Mouse (Mus musculus) CH12.LX (cell line): ENCODE results near the gene Fchsd2. TPM values are rescaled to one million over a fixed set of nuclear protein-coding genes. Genes with fewer than 3 reads are reported as not detected.

Source experiments
- DNase-seq: peaks from one replicate; pipeline ENCODE4 v3.0.0-alpha.2; 2013; ENCODE audit errors: extremely low read depth
- H3K27ac ChIP-seq: 2 replicates; pipeline ENCODE4 v1.5.1; 2012; ENCODE audit warnings: low read depth, mild to moderate bottlenecking, control low read depth, moderate library complexity; ENCODE audit not compliant: insufficient read depth
- H3K27me3 ChIP-seq: replicated peaks from 2 replicates; pipeline ENCODE3; 2012; ENCODE audit warnings: inconsistent platforms
- H3K36me3 ChIP-seq, 2 experiments: replicated peaks in 1 of 2; 2 replicates each; pipeline versions ENCODE3 to v1.6.1; 2012; ENCODE audit warnings: inconsistent platforms in 1 of 2, low read length in 1 of 2, mild to moderate bottlenecking in 1 of 2, mixed read lengths in 1 of 2, moderate library complexity in 1 of 2; ENCODE audit not compliant: control insufficient read depth in 1 of 2, insufficient read depth in 1 of 2
- H3K4me1 ChIP-seq, 2 experiments: 2 replicates each; pipeline ENCODE4 v1.6.1; 2012; ENCODE audit warnings: inconsistent platforms in 1 of 2, moderate library complexity in 1 of 2; ENCODE audit not compliant: insufficient read depth in 2 of 2, control insufficient read depth in 1 of 2
- H3K4me2 ChIP-seq: 2 replicates; pipeline ENCODE4 v1.6.1; 2012; ENCODE audit warnings: low read depth, mild to moderate bottlenecking, control low read depth; ENCODE audit not compliant: poor library complexity, insufficient read depth, severe bottlenecking
- H3K4me3 ChIP-seq, 3 experiments: fragments of 150-350 bp in 1 of 3; sonication (generic) in 1 of 3; replicated peaks in 1 of 3; 2 replicates each; pipeline versions ENCODE3 to v1.5.1; 2011 to 2012; ENCODE audit warnings: low read depth in 2 of 3, low read length in 2 of 3, mild to moderate bottlenecking in 2 of 3, moderate library complexity in 2 of 3, control low read depth in 1 of 3, improper control_type of control experiment in 1 of 3, inconsistent platforms in 1 of 3, mixed read lengths in 1 of 3; ENCODE audit not compliant: poor library complexity in 1 of 3
- H3K79me2 ChIP-seq: replicated peaks from 2 replicates; pipeline ENCODE4 v1.6.1; 2012; ENCODE audit warnings: mild to moderate bottlenecking, moderate library complexity; ENCODE audit not compliant: control insufficient read depth, poor library complexity, insufficient read depth, severe bottlenecking; ENCODE audit errors: extremely low read depth
- H3K9ac ChIP-seq: 2 replicates; pipeline ENCODE4 v1.6.1; 2012; ENCODE audit warnings: low read depth, mild to moderate bottlenecking, control low read depth, moderate library complexity; ENCODE audit not compliant: insufficient read depth
- H3K9me3 ChIP-seq: replicated peaks from 2 replicates; pipeline ENCODE3; 2012; ENCODE audit warnings: low read length, inconsistent platforms, mixed read lengths
- BHLHE40 ChIP-seq: IDR thresholded peaks from 2 replicates; pipeline ENCODE4 v1.6.1; 2011; ENCODE audit warnings: mild to moderate bottlenecking, low read depth, low read length, improper control_type of control experiment
- CHD1 ChIP-seq: IDR thresholded peaks from 2 replicates; pipeline ENCODE4 v1.6.1; 2012; ENCODE audit warnings: low read depth, low read length, improper control_type of control experiment, inconsistent platforms
- CHD2 ChIP-seq: IDR thresholded peaks from 2 replicates; pipeline ENCODE4 v1.6.1; 2011; ENCODE audit warnings: low read length, improper control_type of control experiment
- CTCF ChIP-seq, 2 experiments: IDR thresholded peaks in 1 of 2; conservative IDR thresholded peaks in 1 of 2; 2 replicates each; pipeline ENCODE4 v1.5.1; 2011 to 2012; ENCODE audit warnings: low read depth in 2 of 2, low read length in 2 of 2, improper control_type of control experiment in 1 of 2, inconsistent platforms in 1 of 2, mild to moderate bottlenecking in 1 of 2, moderate library complexity in 1 of 2
- ELF1 ChIP-seq: IDR thresholded peaks from 2 replicates; pipeline ENCODE4 v1.6.1; 2014; ENCODE audit warnings: low read depth, mild to moderate bottlenecking, inconsistent platforms, low read length, improper control_type of control experiment
- EP300 ChIP-seq: IDR thresholded peaks from 2 replicates; pipeline ENCODE4 v1.6.1; 2011; ENCODE audit warnings: low read length, improper control_type of control experiment
- GABPA ChIP-seq: IDR thresholded peaks from 2 replicates; pipeline ENCODE4 v1.6.1; 2012; ENCODE audit warnings: low read depth, low read length, improper control_type of control experiment, inconsistent platforms; ENCODE audit not compliant: insufficient replicate concordance
- HCFC1 ChIP-seq: IDR thresholded peaks from 2 replicates; pipeline ENCODE4 v1.6.1; 2012; ENCODE audit warnings: low read depth, mild to moderate bottlenecking, inconsistent platforms, low read length, improper control_type of control experiment
- IRF4 ChIP-seq: IDR thresholded peaks from 2 replicates; pipeline ENCODE4 v1.6.1; 2014; ENCODE audit warnings: low read depth, mild to moderate bottlenecking, inconsistent platforms, low read length, improper control_type of control experiment
- JUN ChIP-seq: IDR thresholded peaks from 2 replicates; pipeline ENCODE4 v1.6.1; 2011; ENCODE audit warnings: low read depth, mild to moderate bottlenecking, low read length, improper control_type of control experiment, moderate library complexity; ENCODE audit not compliant: insufficient read depth
- JUND ChIP-seq: conservative IDR thresholded peaks from 2 replicates; pipeline ENCODE4 v1.6.1; 2011; ENCODE audit warnings: low read depth, low read length, improper control_type of control experiment
- MAX ChIP-seq: IDR thresholded peaks from 2 replicates; pipeline ENCODE4 v1.6.1; 2011; ENCODE audit warnings: low read length, improper control_type of control experiment
- MAZ ChIP-seq: IDR thresholded peaks from 2 replicates; pipeline ENCODE4 v1.6.1; 2012; ENCODE audit warnings: low read depth, mild to moderate bottlenecking, inconsistent platforms, low read length, improper control_type of control experiment, moderate library complexity
- MXI1 ChIP-seq: IDR thresholded peaks from 2 replicates; pipeline ENCODE4 v1.6.1; 2011; ENCODE audit warnings: mild to moderate bottlenecking, low read depth, low read length, improper control_type of control experiment
- MYC ChIP-seq: IDR thresholded peaks from 2 replicates; pipeline ENCODE4 v1.6.1; 2011; ENCODE audit warnings: low read depth, mild to moderate bottlenecking, improper control_type of control experiment, low read length
- POLR2AphosphoS2 ChIP-seq: IDR thresholded peaks from 2 replicates; pipeline ENCODE4 v1.6.1; 2011; ENCODE audit warnings: low read depth, low read length, improper control_type of control experiment
- RAD21 ChIP-seq: IDR thresholded peaks from 2 replicates; pipeline ENCODE4 v1.6.1; 2011; ENCODE audit warnings: low read depth, mild to moderate bottlenecking, low read length, improper control_type of control experiment, moderate library complexity
- SIN3A ChIP-seq: IDR thresholded peaks from 2 replicates; pipeline ENCODE4 v1.6.1; 2012; ENCODE audit warnings: low read length, improper control_type of control experiment, inconsistent platforms
- SMC3 ChIP-seq: IDR thresholded peaks from 2 replicates; pipeline ENCODE4 v1.6.1; 2011; ENCODE audit warnings: low read depth, low read length, improper control_type of control experiment
- TBP ChIP-seq: conservative IDR thresholded peaks from 2 replicates; pipeline ENCODE4 v1.6.1; 2011; ENCODE audit warnings: low read depth, low read length, improper control_type of control experiment
- TCF12 ChIP-seq: IDR thresholded peaks from 2 replicates; pipeline ENCODE4 v1.6.1; 2014; ENCODE audit warnings: low read depth, mild to moderate bottlenecking, inconsistent platforms, low read length, improper control_type of control experiment
- USF1 ChIP-seq: IDR thresholded peaks from 2 replicates; pipeline ENCODE4 v1.6.1; 2014; ENCODE audit warnings: low read depth, mild to moderate bottlenecking, inconsistent platforms, low read length, improper control_type of control experiment
- ZC3H11A ChIP-seq: IDR thresholded peaks from 2 replicates; pipeline ENCODE4 v1.6.1; 2012; ENCODE audit warnings: low read depth, mild to moderate bottlenecking, inconsistent platforms, low read length, improper control_type of control experiment
- ZMIZ1 ChIP-seq: IDR thresholded peaks from 2 replicates; pipeline ENCODE4 v1.6.1; 2012; ENCODE audit warnings: low read depth, mild to moderate bottlenecking, inconsistent platforms, low read length, improper control_type of control experiment
- ZNF384 ChIP-seq: IDR thresholded peaks from 2 replicates; pipeline ENCODE4 v1.6.1; 2012; ENCODE audit warnings: low read depth, low read length, improper control_type of control experiment, inconsistent platforms
- dilution Hi-C: fragments of 300-500 bp; cut with MboI; formaldehyde crosslinking; loops from 2 replicates; pipeline ENCODE4 v1.14.3; 2020; ENCODE audit warnings: low sequenced_read_pairs; ENCODE audit not compliant: extremely low pct_unique_long_range_greater_than_20kb, extremely low pct_ligation_motif_present
- in situ Hi-C: fragments of 300-500 bp; cut with MboI; formaldehyde crosslinking; loops from 3 replicates; pipeline ENCODE4 v1.14.3; 2019; ENCODE audit warnings: low sequenced_read_pairs, low pct_ligation_motif_present, low pct_unique_long_range_greater_than_20kb, mixed read lengths
- polyA plus RNA-seq: library from polyadenylated mRNA; unstranded; fragments of >175 nt; gene quantifications from 2 replicates; pipeline ENCODE4 v1.2.1, GENCODE M21; 2012; ENCODE audit warnings: low read depth; ENCODE audit not compliant: insufficient read length
- total RNA-seq, 2 experiments: library from RNA; depleted of rRNA; stranded (reverse); fragments of 300-350 nt in 1 of 2; fragments of >200 nt in 1 of 2; gene quantifications; 2 replicates each; pipeline ENCODE4 v1.2.3; 2012 to 2014

Gene Fchsd2
- total and polyA plus RNA-seq, 3 experiments, result 23.8 to 38.2 (median 25.5) TPM

- in situ Hi-C loops, result no loop called here
- no peak for TF ChIP-seq JUND
- no peak for TF ChIP-seq ZMIZ1
- 0 out of 2 replicates have a peak, but pooled peaks have one; percentile 19 for TF ChIP-seq ZC3H11A
- no peak for TF ChIP-seq MAX
- no peak for TF ChIP-seq CHD2
- no peak for TF ChIP-seq TBP
- no peak for TF ChIP-seq MYC
- peak; percentile 65 for TF ChIP-seq SMC3
- TF ChIP-seq HCFC1, result no peak
- peak in 1 of 2 experiments; percentile 66; a peak in 2 of 4 replicates for TF ChIP-seq CTCF (conservative IDR thresholded peaks at IDR 0.05 in 1 of 2, IDR thresholded peaks at IDR 0.05 in 1 of 2; ENCODE audit: low read depth in 2 of 2, low read length in 2 of 2)
- TF ChIP-seq ZNF384, result no peak
- TF ChIP-seq IRF4, result no peak
- TF ChIP-seq ELF1, result no peak
- no peak for TF ChIP-seq JUN
- TF ChIP-seq CHD1, result no peak
- peak; percentile 64 for TF ChIP-seq RAD21
- TF ChIP-seq, all 38 proteins: peak for 4
- Histone ChIP-seq H3K9ac (no peak overlapping the region), H3K9me3 (no peaks in the 10 kb centered on the region), H3K36me3 (peaks cover 7 to 41% of the 10 kb centered on the region in 2 experiments), H3K4me3 (no peak overlapping the region), H3K27ac (no peak overlapping the region), H3K4me2 (no peak overlapping the region), H3K4me1 (peaks cover 12 to 66% of the 10 kb centered on the region in 2 experiments), H3K79me2 (peaks cover 9% of the 10 kb centered on the region), H3K27me3 (no peaks in the 10 kb centered on the region)
- peak; percentile 51 for DNase-seq
- dilution Hi-C loops, result no loop called here
Observed at GRCm38 (mm10) chr7:101231458-101231857, 138.8 kb downstream of the Fchsd2 start.

DNA sequence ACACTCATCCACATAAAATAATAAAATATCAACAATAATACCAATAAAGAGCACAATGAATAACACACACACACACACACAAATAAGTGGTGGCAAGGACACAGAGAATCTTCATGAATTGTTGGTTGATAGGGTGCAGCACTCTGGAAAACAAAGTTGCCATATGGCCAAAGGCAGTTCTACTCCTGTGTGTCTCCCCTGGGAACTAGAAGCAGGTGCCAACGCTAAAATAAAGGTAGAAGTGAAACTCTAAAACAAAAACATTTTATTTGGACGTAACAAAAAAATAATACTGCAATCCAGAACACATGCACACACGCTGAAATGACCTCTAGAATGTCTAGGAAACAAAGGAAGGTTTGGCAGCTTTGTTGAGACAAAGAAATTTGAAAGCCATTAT, 140.1 kb downstream of the Fchsd2 start:
- DNase-seq, result no peak
- H3K9ac ChIP-seq, result no peak overlapping the region
- H3K4me3 ChIP-seq, result no peak overlapping the region
- no peak overlapping the region for H3K27ac ChIP-seq
- H3K4me2 ChIP-seq, result no peak overlapping the region
- peaks cover 7 to 47% of the 10 kb centered on the region in 2 experiments for H3K36me3 ChIP-seq
- in situ Hi-C loops, result no loop called here
- peaks cover 5% of the 10 kb centered on the region for H3K79me2 ChIP-seq
- TF ChIP-seq EP300 (peak; percentile 36; the same call in 1 of the 2 replicates), MXI1 (no peak), CHD1 (no peak), RAD21 (no peak), MAZ (no peak), TCF12 (0 out of 2 replicates have a peak, but pooled peaks have one; percentile 10), POLR2AphosphoS2 (no peak), JUN (no peak), USF1 (no peak), SIN3A (no peak), HCFC1 (no peak), GABPA (no peak), IRF4 (0 out of 2 replicates have a peak, but pooled peaks have one; percentile 19), MYC (no peak), BHLHE40 (peak; percentile 19; the same call in 1 of the 2 replicates)
- TF ChIP-seq, all 38 proteins: peak for 4
- no peaks in the 10 kb centered on the region for H3K27me3 ChIP-seq
- peaks cover 8 to 54% of the 10 kb centered on the region in 2 experiments for H3K4me1 ChIP-seq
- H3K9me3 ChIP-seq, result no peaks in the 10 kb centered on the region
- dilution Hi-C loops, result no loop called here
